Mouse (Mus musculus): ENCODE data around the gene Ostm1.

The Ostm1 gene

DNA sequence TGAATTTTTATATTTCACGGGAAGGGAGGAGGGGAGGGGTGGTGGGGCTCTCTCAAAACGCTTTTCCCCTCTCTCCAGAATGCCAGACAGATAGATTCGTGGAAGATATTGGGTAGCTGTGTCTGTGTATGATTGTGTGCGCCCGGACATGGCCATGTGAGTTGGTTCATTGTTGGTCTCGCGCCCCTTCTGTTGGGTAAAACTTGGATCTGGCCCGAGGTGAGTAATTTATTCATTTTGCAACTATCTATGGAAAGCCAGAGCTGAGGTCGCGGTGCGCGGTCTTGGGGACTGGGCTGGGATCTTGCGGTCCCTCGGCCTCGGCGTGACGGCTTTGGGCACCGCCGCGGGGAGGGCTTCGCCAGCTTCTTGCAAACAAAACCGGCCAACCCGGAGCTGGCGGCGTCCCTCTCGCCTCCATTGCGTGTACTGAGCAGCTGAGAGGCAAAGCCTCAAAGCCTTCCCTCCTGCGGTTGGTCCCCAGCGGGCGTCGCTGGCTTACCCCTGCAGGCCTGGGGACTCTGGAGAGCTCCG lies 347 bp downstream of the Ostm1 start:
- no peak for DNase-seq (ENCODE audit: low spot score)

DNA sequence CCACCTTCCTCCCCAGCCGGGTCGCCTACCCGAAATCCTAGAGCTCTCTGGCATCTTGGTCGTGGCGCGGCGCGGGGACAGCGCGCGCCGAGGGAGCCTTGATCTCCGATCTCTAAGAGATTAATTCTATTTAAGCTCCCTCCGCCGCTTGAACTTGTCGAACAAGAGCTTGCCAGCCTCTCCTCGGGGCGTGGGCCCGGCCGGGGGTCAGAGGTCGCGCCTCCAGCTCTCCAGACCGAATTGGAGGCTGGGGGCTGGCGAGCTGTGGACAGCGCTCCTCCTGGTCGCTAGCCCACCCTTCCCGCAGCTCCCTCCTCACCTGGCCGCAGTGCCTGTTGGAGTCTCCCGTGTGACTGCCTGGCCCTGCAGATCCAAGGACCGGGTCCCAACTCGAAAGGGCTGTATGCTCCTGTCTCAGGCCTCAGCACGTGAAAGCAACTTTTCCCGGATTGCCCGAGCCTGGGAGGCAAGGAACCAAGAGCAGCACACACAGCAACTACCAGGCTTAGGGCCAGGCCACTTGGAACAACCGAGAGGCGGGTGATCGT lies 888 bp downstream of the Ostm1 start:
- DNase-seq (ENCODE audit: low spot score): no peak

DNA sequence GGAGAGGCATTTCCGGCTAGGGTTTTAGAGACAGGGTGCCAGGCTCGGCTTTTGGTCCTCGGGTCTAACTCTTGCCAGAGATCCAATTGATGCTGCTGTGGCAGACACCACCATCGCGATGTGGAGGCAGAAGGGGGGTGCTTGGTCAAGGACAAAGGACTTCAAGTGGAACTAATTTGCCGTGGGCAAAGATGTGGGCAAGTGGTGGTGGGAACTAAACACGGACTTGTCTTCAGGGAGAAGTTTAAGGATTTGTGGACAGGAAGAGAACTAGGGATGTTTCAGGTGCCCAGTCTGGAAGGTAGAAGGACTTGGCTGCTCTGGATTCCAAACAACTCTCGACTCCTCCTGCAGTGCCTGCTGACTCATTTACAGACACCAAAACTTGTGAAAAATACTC lies 1.5 kb downstream of the Ostm1 start:
- no peak for DNase-seq (ENCODE audit: low spot score)

DNA sequence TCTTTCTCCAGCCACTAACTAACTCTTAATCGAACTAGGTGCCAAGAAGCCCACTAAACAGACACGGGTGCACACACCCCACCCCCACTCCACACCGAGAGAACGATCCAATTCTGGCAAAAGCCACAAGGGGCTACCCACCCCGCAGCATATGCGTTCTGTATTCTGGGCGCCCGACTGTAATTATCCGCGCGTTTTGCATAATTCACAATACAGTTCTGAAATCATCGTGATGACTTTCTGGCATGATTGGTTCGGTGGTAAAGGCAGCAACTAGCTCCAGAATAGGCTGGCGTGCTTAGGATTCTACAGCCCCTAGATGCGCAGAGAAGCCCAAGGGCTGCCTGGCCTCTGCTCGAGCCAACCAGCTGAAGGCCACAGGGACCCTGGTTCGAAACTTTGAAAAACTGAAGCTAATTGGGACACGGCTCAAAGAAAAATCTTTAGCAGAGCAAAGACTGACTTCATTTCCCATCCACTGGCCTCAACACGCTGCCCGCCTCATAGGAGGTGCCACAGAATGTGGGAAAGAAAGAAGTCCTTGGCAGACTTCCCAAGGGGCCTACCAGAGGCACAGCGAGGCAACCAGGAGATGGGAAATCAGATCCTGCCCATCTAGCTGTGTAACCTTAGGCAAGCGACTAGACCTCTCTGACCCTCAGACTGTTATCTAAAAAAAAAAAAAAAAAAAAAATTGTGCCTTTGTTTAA lies 2.1 kb downstream of the Ostm1 start:
- DNase-seq (ENCODE audit: low spot score): no peak

DNA sequence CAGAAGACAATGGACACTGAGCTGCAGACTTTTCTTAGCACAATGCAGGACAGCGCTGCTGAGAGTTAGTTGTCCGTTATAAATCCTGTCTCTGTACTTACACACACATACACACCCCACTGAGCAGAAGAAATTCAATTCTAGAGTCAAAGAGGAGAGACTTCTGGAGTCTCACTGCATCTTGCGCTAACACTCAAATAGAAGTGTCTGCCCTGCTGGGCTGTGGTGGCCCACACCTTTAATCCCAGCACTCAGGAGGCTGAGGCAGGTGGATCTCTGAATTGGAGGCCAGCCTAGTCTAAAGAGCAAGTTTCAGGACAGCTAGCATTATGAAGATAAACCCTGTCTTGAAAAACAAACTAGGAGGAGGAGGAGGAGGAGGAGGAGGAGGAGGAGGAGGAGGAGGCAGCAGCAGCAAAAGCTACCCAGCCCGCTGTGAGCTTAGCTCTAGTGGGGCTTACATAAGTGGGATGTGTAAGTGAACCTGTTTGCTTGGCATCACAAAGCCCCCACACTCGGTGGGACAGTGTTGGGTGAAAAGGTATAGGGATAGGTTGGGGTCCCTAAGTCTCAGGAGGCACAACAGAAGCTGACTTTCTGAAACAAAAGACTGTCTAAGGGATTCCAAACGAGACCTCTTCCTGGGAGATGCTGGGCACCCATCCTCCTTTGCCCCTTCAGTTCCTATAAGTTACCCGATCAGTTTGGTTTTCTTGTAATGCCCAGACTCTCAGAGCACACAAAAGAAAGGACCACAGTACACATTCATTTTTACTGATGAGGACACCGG lies 4.5 kb downstream of the Ostm1 start:
- DNase-seq (ENCODE audit: low spot score): no peak

DNA sequence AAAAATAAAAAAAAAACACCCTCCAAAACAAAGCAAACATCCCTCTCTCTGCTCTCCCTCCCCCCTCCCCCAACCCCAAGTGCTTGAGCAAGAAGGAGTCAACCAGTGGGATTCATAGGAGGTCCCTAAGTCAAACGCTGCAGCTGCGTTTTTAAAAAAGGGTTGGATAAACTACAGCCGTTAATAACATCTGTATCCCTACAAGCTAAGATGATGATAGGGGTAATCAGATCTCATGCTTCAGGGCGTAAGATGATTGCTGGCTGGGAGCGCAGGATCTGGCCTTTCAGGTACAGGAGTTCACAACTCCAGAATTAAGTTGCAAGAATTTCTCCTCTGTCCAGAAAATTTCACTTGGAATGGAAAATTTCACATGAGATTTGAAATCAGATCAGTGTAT lies 5.9 kb downstream of the Ostm1 start:
- DNase-seq (ENCODE audit: low spot score): no peak

DNA sequence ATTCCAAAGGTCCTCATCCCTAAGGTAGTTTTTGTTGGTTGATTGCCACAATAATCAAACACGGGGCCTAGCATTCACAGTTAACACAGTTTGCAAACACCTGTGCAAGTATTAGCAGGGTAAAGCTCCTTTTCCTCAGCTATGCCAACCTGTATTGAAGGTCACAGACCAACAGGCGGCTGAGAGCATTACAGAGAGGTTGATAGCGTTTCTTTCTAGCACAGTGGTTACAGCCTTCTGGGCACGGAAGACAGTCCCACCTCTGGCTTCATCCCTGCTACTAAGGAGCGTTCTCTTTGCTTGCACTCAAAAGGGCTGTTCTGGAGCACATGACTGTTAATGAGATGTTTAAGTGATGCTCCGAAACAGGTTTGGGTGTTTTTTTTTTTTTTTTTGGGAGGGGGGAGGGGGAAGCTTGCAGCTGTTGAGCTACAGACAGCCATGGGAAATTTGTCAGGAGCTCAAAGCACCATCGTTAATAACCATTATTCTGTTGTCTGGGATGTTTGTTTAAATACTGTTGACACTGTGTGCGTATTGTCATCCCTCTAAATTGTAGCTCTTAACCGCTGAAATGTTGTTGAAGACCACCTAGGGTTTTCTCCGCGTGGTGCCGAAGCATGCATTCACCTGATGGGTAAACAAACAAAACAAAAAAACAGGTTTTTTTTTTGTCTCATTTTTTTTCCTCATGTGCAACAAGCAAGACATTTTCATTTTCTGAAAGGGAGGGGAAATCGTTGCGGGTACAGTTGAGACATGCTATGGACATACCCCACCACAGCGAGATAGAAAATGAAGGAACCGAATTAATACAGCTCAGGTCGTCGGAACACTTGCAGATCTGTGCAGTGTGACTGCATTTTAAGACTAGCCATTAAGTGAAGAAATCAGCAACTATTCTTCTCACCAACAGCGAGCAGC lies 6.9 kb downstream of the Ostm1 start:
- DNase-seq (ENCODE audit: low spot score): no peak

DNA sequence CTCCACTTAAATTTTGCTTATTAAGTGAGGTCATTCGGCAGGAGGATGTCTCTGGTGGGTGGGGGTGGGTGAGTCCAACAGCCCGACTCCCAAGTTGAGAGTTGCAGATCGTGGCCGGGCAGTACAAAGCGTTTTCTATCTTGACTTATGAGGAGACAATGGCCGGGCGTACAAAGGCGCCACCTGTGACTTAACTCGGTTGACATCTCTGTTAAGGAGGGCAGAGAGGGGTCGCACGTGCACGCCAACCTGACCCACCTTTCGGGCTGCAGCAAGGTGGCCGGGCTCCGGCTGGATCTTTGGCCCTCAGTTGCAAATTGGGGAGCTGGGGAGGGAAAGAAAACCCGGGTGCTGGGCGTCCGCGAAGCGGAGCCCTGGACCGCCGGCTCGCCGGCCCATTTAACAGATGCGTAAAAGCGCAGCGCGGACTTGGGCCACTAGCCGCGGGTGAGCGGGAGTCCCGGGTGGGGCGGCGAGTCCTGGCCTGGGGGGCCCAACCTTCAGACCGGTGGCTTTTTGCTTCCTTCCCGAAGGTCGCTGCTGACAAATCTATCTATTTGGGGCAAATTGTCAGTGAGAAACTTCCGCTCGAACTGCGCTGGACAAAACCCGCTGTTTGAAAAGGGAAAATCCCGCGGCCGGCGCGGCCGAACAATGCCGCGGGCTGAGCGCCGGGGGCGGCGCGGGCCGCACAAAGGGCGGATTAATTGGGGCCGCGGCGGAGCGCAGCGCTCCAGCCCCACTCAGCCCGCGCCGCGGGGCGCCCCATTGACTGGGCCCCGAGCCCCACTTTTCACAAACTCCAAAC lies 7.8 kb downstream of the Ostm1 start:
- DNase-seq (ENCODE audit: low spot score): no peak

DNA sequence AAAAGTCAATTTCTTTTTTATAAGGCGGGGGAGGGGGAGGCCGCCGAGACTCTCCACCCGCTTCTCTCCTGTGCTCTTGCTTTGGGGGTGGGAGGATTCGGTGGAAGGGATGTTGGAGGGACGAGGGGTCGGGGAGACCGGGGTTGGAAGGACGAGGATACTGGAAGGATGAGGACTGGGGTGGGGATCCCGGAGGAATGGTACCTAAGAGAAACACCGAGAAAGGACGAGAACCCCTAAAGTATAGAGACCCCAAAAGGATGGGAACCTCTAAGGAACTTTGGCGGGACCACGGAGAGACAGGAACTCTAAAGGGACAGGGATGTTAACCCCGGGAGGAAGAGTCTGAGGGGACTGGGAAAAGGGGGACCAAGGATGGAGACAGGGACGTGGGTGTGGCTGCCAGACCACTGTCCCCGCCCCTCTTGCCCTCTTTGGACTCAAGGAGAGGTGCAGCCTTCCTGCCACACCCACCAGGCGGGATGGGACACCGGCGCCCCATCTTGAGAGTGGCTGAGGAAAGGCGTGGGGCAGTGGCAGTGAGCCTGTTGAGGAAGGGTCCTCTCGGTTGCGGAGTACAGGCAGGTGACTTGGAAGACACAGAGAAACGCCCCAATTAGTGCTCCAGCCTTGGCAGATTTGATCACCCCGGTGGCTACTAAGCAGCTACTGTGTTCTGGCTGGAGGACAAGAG lies 8.5 kb downstream of the Ostm1 start:
- no peak for DNase-seq (ENCODE audit: low spot score)

DNA sequence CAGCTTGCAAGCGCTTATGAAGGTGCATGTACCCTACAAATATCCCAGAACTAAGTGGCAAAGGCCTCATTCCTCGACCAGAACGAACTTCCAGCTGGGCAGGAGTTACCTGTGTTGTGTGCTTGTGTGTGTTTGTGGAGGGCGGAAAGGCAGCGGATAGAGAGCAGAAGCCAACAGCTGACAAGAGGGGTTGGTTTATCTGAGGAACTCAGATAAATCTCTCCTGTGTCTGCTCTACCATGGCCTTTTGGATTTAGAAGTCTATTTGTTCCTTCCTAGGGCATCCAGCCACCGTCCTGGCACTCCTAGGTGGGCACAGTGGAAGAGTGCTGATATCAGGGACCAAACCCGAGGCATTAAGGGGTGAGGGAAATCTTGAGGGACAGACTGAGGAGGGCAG lies 9.6 kb downstream of the Ostm1 start:
- no peak for DNase-seq (ENCODE audit: low spot score)

DNA sequence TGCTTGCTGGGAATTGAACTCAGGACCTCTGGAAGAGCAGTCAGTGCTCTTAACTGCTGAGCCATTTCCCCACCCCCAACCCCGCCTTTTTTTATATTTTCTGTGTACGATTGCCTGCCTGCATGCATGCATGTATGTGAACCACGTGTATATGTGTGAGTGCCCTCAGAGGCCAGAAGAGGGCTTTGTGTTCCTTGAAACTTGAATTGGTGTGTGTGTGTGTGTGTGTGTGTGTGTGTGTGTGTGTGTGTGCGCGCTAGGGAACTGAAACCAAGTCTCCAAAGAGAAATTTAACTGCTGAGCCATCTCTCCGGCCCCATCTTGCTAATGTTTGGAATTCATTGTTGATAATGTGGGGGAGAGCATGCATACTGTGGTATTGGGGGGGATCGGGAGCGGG lies 15.0 kb downstream of the Ostm1 start:
- no peak for DNase-seq (ENCODE audit: low spot score)

DNA sequence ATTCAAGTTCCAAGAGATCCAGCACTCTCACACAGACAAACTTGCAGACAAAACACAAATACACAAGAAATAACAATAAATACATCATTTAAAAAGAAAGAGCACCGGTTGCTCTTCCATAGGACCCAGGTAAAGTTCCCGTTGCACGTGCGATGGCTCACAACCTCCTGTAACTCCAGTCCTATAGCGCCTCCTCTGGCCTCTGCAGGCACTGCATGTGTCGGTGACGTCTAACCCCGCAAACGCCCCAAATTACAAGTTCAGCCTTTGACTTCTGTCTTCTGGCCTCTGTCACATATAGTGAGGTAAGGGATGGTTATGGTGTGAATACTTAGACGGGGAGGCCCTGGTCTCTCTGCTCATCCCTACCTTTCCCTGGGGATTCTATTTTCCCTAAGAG lies 17.9 kb downstream of the Ostm1 start:
- DNase-seq (ENCODE audit: low spot score): no peak

DNA sequence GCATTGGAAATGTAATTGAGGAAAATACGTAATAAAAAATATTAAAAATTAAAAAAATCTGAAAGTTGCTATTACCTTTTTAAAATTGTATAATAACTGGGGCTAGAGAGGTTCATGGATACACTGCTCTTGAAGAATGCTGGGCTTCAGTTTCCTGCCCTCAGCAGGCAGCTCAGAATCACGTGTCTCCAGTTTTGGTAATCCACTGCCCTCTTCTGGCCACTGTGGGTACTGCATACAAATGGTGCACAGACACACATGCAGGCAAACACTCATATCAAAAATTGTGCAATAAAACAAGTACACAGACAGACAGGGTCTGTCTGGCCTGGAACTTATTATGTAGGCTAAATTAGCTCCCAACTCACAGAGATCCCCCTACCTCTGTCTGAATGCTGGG lies 21.3 kb downstream of the Ostm1 start:
- DNase-seq (ENCODE audit: low spot score): no peak

DNA sequence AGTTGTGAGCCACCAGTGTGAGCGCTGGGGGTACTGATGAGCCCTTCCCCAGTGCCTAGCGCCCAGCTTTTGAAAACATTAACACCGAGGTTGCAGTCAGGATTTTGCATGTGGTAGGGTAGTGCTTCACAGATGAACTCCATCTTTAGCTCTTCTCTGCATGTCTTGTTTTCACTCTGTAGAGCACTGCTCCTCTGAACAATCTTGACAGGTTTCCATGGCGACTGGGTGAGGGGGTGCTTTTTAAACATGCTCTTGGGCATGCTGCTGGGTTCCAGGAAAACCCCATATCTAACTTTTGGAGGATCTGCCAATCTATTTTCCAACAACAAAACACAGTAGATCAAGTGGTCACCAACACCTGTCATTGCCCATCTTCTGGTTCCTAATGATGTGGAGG lies 23.1 kb downstream of the Ostm1 start:
- no peak for DNase-seq (ENCODE audit: low spot score)

DNA sequence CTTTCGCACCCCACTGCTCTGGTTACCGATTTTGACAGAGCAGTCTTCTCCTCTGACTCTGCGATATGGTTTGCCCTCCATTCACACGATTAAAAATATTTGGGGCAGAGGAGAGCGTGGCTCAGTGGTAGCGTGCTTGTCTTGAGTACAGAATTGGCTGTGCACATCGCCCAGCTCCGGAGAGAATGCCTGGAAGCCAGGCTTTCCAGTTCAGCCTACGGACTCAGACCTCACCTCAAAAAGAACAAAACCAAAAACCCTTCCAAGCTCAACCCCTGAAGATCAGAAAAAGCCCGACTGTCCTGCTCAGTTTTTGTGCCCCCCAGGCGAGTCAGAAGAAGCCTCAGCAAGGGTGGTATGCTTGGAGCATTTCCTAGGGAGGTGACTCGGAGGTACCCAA lies 29.5 kb downstream of the Ostm1 start:
- no peak for DNase-seq (ENCODE audit: low spot score)

DNA sequence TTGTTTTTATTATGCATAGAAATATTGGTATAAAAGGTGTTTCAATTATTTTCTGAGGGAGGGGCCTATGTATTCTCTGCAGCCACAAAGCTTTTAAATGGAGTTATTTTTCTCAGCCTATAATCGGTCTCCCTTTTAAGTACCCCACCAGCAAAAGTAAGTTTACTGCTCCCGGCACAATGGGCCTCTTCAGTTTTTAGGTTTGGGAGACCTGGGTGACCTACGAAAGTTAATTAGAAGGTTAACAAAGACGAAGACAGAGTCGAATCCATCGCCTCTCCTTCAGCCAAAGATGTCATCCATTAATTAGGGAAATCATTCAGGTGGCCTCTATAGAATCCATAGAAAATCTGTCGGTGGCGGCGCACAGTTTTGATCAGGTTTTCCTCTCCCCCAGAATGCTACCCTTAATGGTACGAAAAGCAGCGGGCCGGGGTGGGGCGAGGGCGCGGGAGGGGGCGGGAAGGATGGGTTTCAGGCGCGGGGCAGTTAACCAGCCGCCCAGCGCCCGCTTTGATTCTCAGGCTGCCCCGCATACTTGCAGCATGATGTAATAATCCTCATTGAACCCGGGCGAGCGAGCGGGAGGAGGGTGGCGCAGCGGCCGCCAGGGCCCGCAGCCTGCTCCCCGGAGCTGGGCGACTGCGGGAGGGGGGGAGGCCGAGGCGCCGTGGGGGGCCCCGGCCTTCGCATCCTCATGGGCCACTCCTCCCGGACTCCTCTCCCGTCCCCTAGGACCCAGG lies 30.2 kb downstream of the Ostm1 start:
- no peak for DNase-seq (ENCODE audit: low spot score)

DNA sequence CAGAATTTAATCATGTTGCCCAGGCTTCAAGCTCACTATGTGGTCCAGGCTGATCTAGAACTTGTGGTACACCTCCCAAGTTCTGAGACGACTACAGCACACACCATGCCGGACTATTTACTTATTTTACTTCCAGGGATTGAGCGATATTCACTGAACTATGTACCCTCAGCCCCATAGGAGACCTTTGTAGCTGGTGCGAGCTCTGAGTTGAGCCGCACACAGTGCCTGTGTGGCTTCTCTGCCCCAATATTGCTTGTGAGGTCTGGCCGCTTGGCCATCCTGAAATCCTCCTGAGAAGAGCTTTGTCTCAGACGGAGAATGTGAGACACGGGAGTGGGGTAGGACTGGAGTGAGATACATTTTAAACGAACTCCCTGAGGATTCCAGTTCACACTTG lies 31.1 kb downstream of the Ostm1 start:
- DNase-seq (ENCODE audit: low spot score): no peak

DNA sequence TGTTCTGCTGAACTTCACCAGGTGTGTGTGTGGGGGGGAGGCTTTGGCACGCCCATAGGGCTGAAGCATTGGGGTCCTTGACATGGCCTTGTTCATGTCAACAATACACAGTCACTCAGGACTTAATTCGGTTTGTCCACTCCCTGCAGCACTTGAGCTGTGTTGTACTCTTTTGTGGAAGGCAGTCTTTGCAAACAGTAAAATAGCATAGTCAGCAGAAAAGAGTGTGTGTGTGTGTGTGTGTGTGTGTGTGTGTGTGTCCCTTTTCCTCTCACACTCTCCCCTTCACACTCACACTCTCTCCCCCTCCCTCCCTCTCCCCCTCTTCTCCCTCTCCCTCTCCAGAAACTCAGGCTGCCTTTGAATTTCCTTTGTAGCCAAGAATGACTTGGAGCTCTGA lies 34.7 kb downstream of the Ostm1 start:
- DNase-seq (ENCODE audit: low spot score): no peak

DNA sequence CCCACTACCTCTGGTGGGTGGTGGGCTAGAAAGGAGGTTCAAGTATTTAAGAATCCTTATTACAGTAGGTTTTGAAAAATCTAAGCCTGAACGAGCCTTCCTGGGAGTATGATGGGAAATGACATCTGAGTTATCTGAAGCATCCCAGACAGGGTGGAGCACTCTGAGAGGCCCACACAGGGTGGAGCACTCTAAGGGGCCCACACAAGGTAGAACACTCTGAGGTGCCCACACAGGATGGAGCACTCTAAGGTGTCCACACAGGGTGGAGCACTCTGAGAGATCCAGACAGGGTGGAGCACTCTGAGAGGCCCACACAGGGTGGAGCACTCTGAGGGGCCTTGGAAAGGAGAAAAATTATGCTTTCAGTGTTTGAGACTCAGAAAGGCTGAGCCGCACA lies 42.3 kb downstream of the Ostm1 start:
- no peak for DNase-seq (ENCODE audit: low spot score)

Data from left cerebral cortex, adult 11 months (tissue).